Mouse (Mus musculus) gastrocnemius, adult 18-20 months (tissue): Measurements from ENCODE around the gene Trim7. TPM values are rescaled to one million over a fixed set of nuclear protein-coding genes. Genes with fewer than 3 reads are reported as not detected.
"Not testable (repeated sequence)": the region's sequence is repeated elsewhere in the genome, so short reads cannot be mapped to it uniquely, and the experiment has no call there.

Source experiments
- DNase-seq: peaks from one replicate; pipeline ENCODE4 v3.0.0; 2021; ENCODE audit warnings: low spot score
- total RNA-seq, 2 experiments: library from RNA; stranded (reverse); gene quantifications; 2 replicates each; pipeline ENCODE4 v1.2.3; 2021

The Trim7 gene
- total RNA-seq, 2 experiments from 2014 or later: 34.7 to 41.9 TPM

GRCm38 (mm10) chr11:48801831-48802772 is 23.8 kb upstream of the Trim7 start:
- no peak for DNase-seq

GRCm38 (mm10) chr11:48803988-48804387 is 22.0 kb upstream of the Trim7 start:
- DNase-seq: no peak

GRCm38 (mm10) chr11:48804922-48805321 is 21.0 kb upstream of the Trim7 start:
- no peak for DNase-seq

GRCm38 (mm10) chr11:48806856-48807562 is 18.9 kb upstream of the Trim7 start:
- DNase-seq: no peak

GRCm38 (mm10) chr11:48807563-48808303 is 18.2 kb upstream of the Trim7 start:
- no peak for DNase-seq

GRCm38 (mm10) chr11:48808304-48808646 is 17.7 kb upstream of the Trim7 start:
- DNase-seq: no peak

- no peak for DNase-seq
Observed at GRCm38 (mm10) chr11:48808737-48809433, 17.1 kb upstream of the Trim7 start.

GRCm38 (mm10) chr11:48809434-48809830 is 16.5 kb upstream of the Trim7 start:
- no peak for DNase-seq

- DNase-seq: no peak
Observed at GRCm38 (mm10) chr11:48810142-48810541, 15.8 kb upstream of the Trim7 start.

- no peak for DNase-seq
Observed at GRCm38 (mm10) chr11:48813782-48814181, 12.2 kb upstream of the Trim7 start.

GRCm38 (mm10) chr11:48815851-48816250 is 10.1 kb upstream of the Trim7 start:
- no peak for DNase-seq

- no peak for DNase-seq
Observed at GRCm38 (mm10) chr11:48816281-48816781, 9.6 kb upstream of the Trim7 start.

- DNase-seq: peak; percentile 99
Observed at GRCm38 (mm10) chr11:48816800-48817665, 8.9 kb upstream of the Trim7 start, which contains the start of gene Trim41. Gene Trim41, minus strand, starts transcription at chr11:48817353.

GRCm38 (mm10) chr11:48817794-48818193 is 8.1 kb upstream of the Trim7 start:
- no peak for DNase-seq

- peak; percentile 92 for DNase-seq
Observed at GRCm38 (mm10) chr11:48818346-48818745, 7.6 kb upstream of the Trim7 start.

- DNase-seq: no peak
Observed at GRCm38 (mm10) chr11:48819614-48820307, 6.2 kb upstream of the Trim7 start.

GRCm38 (mm10) chr11:48820308-48820674 is 5.6 kb upstream of the Trim7 start:
- no peak for DNase-seq

GRCm38 (mm10) chr11:48821299-48821698 is 4.6 kb upstream of the Trim7 start:
- DNase-seq: not testable (repeated sequence)

GRCm38 (mm10) chr11:48822768-48823512 is 3.0 kb upstream of the Trim7 start:
- DNase-seq: no peak
